Mouse (Mus musculus) frontal cortex, postnatal 25 days (tissue): ENCODE measurements at regions not wholly inside any gene's neighbourhood (a gene's known extent, or its start where the extent isn't known, plus 50 kb on each side); places are given as distances from the start of the nearest gene placed in this dataset.

Experiments
- DNase-seq, 2 experiments: peaks; one replicate each; pipeline ENCODE4 v3.0.0; 2022; ENCODE audit warnings: low spot score in 2 of 2

GRCm38 (mm10) chr6:39283761-39284415 lies 77.3 kb upstream of the Kdm7a start:
- DNase-seq: no peak

DNA sequence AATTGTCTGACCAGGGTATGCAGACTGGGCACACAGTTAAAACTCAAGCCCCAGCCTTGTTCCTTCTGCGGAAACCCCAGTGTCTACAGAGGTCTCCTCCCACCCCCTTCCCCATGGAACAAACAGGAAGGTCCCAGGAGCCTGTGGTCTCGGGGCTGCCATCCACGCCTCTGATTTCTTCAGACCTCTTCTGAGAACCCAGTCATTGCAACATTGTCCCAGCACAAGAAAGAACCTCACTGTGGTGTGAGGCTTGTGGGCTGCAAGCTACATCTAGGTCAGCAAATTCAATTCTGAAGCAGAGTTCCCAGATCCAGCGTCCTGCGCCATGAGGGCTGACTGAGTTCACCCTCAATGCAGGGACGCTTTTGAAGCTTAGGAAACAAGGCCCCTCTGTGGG lies 71.7 kb upstream of the Kdm7a start:
- DNase-seq: no peak

DNA sequence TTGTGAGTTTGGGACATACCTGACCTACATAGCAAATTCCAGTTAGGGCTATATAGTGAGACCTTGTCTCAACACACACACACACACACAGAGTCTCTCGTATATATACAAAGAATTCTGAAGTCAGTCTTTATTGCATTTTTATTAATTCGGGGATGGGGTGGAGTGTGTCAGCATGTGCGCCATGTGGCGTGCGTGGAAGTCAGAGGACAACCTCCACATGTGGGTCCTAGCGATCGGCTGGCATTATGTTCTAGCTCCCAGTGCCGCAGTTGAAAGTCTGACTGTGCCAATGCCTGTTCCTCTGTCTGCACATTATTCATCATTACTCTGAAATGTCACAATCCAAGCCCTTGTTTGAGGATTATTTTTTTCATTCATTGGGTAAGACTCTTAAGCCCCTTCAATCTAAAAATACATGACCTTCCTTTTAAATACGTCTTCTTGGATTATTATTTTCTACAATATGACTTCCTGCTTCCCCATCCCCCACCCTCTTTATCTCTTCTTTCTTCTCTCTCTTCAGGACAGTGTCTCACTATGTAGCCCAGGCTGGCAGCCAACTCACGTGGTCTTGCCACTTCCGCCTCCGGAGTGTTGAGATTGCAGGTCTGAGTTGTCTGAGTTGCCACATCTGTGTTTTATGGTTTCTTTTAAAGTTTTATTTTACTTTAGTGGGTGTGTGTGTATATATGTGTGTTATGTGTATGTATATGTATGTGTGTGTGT lies 68.3 kb upstream of the Kdm7a start:
- no peak for DNase-seq

DNA sequence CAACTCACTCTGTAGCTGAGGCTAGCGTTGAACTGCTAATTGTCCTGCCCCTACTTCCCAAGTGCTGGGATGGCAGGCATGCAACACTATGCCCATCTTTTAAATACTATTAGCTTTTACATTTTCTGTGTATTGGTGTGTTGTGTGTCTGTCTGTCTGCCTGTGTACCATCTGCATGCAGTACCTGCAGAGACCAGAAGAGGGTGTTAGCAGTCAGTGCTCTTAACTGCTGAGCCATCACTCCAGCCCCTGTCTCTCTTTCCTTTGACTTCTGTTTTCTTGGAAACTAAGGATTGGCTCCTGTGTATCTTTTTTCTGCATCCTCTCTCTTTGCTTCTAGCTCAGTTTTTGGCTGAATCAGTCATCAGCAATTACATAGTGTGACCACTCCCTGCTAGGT lies 66.8 kb upstream of the Kdm7a start:
- no peak for DNase-seq

DNA sequence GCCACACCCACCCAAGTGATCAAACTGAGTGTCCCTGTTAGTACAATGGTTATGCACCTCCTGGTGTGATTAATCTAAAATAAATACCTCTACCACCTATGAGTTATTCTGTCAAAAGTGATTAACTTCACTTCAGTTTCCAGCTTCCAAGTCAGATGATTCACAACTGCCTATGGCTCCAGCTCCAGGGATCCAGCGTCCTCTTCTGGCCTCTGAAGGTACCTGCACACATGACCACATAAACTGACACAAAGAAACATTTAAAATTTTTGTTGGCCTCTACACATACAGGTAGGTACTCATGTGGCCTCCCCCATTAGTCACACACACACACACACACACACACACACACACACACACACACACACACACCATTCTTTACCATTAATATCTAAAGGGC lies 63.9 kb upstream of the Kdm7a start:
- no peak for DNase-seq

DNA sequence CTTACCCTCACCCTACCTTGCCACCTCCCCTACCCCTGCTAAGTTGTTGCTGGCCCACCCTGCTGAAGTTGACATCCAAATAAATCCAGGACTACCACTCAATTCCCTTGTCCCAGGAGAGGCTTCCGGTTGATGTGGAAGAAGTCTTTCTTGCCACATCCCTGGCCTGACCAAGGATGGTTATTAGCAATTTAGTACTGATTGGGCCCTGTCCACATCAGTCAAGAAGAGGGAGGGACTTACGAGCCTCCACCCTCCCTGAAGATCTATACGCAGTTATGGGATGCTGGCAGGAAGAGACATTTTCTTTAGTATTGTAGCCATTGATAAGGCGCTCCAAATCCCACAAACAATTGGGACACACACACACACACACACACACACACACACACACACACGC lies 63.1 kb upstream of the Kdm7a start:
- no peak for DNase-seq

DNA sequence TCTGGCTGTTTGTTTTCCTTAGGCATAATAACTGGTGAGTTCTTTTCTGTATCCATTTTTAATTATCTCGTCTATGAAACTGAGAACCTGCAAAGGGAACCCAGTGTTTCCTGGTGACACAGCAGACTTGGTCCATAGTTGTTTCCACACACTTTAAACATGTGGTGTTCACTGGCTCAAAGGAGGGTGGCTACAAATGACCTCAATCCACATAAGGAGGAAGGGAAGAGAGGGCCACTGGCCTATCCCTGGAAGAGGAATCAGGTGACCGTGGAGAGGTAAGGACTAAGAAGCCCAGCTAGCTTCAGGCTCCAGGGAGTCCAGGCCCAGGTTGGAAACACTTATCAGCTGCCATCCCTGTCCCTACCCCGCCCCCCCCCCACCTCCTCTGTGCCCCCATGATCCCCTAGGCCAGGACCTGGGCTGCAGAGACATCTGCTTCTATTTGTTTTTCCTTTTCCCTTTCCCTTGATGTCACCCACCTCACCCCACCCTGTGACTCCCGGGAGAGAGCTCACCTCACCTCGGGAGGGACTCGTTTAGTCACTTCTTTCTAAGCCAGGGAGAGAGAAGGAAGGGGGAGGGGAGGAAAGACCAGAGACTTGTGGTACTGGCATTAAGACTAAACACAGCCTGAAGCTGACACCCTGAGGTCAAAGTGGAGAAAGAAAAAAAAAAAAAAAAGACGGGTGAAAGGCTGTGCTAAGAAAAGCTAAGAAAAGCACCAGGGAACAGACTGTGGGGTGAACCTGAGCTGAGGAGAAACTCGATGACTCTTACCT lies 62.2 kb upstream of the Kdm7a start:
- no peak for DNase-seq

GRCm38 (mm10) chr6:39264722-39265121 lies 58.1 kb upstream of the Kdm7a start:
- DNase-seq: no peak

GRCm38 (mm10) chr6:39263615-39264014 lies 57.0 kb upstream of the Kdm7a start:
- DNase-seq: no peak

DNA sequence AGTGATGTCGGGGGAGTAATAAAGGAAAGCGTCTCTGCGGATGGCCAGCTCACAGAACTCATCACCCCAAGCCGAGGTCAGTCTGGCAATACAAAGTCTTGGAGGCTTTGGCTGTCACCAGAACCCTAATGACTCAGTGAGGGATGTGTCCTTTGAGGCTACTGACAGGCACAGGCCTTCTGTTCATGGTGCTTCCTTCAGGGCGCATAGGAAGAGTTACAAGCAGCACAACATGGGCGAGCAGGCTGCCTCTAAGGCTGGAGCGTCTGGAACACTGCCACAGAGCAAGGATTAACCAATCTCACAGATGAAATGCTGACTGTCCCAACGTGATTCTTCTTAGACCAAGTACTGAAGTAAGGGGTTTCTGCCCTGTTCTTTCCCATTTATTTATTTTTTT lies 55.4 kb upstream of the Kdm7a start:
- no peak for DNase-seq

DNA sequence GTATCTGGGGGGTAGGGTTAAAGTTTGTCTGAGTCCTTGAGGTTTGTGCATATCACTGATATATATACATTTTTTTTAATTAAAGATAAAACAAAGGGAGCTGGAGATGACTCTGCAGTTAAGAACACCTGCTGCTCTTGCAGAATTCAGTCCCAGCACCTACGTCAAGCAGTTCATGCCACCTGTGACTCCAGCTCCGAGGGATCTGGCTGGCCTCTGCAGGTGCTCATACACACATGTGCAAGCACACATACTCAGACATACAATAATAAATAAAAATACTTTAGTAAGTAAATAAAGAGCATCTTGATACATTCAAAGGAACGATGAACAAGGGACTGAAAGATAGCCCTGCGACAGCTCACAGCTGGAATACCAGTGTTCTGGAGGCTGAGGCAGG lies 53.9 kb upstream of the Kdm7a start:
- DNase-seq: no peak

- no peak for DNase-seq
These were observed 52.5 kb upstream of the Kdm7a start for GRCm38 (mm10) chr6:39259129-39259528.

- no peak for DNase-seq
These were observed 52.1 kb upstream of the Kdm7a start for GRCm38 (mm10) chr6:39258656-39259055.

DNA sequence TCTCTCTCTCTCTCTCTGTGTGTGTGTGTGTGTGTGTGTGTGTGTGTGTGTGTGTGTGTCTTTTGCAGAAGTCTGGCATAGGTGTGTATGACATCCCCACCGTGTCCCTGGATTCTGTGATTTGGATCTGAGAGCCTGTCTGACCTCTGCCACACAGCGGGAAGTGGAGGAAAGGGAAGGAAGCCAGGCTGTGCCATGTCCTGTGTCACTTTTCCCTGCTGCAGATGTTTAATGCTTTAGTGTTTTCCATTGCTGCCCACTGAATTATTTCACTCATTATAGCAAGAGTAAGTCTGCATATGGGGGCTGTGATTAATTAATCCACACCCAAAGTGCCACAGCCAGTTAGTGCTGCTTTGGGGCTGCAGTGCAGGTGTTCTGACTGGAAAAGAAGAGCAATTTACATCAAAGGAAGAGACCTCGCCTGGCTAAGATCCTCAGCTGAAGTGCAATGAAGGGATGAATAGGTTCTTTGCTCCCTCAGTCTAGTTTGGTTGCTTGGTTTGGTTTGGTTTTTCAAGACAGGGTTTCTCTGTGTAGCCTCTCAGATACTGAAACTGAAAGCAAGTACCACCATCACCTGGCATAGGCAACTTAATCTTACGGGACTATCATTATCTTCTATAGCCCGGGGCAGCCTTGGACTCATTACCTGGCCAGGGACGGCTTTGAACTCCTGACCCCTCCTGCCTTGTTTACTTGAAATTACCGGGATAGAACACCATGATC lies 51.2 kb upstream of the Kdm7a start:
- DNase-seq: no peak

DNA sequence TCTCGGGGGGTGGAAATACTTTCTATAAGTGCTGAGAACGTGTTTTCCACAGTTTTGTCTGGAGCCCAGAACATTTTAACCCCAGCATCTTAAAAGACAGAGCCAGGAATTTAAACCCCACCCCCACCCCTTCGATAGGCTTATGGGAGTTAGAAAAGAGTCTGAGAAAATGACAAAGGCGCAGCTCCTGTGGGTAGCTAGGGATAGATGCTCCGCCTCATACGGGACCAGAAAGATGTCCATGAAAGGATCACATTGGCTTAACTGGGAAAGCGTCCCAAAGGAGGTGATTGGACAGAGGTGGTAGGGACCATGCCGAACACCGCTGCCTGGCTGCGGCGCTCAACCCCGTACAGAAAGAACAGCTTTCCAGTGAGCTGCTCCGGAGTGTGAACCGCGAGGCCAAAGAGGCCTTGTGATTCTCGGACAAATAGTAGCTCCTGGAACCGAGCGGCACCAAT lies 50.6 kb upstream of the Kdm7a start:
- no peak for DNase-seq

DNA sequence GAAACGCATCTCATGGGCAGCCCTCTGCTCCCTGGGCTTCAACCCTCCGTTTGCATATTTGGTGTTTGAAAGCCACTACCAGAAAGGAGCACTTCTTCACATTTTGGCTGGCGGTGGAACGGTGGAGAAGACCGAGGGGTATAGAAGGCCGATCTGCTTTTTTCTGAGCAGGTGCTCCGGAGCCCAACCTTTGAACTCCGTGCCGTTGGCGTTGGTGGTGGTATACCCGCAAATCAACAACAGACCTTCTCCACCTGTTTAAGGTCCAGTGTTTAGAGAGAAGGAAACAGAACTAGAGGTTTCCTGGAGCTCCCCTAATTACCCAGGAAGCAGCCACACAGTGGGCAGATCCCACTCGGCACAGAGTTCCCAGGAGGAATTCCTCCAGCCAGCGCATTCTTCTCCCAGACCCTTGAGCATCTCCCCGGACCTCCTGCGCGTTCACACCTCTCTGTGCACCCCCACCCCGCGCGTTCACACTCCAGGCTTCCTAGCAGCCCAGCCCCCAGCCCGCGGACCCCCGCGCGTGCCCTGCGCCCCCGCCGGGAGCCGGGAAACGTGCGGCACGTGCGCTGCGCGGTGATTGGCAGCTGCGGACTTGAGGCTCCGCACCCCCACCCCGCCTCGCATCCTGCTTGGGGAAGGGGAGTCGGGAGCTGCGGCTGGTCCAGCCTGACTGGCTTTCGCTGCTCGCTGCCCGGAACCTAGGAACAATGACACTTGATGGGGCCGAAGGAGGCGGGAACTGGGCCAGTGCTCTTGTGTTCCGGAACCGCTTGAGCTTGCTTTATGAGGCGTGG lies 49.9 kb upstream of the Kdm7a start:
- peak; percentile 8 to 22 for DNase-seq
